Mouse (Mus musculus) hindbrain, embryonic 16.5 days (tissue): ENCODE results near the gene Olfr1502. TPM values are rescaled to one million over a fixed set of nuclear protein-coding genes. Genes with fewer than 3 reads are reported as not detected.

Experiments used
- polyA plus RNA-seq: library from polyadenylated mRNA; unstranded; fragments of >200 nt; fragmentation: Nextera tagmentation; extraction: Ambion mirVana; gene quantifications from 2 replicates; pipeline ENCODE4 v1.2.1, GENCODE M21; 2015

The Olfr1502 gene
- polyA plus RNA-seq, 1 experiment from 2014 or later, result not detected

Other genes with a start within 250 kb of the Olfr1502 start
- gene Olfr1487, start 244.4 kb upstream of the Olfr1502 start, polyA plus RNA-seq, result not detected in 2 replicates
- not detected in 2 replicates for gene Olfr1489, start 230.2 kb upstream of the Olfr1502 start, polyA plus RNA-seq
- gene Olfr1490, start 210.7 kb upstream of the Olfr1502 start, polyA plus RNA-seq, result not detected in 2 replicates
- gene Olfr1491, start 164.5 kb upstream of the Olfr1502 start, polyA plus RNA-seq, result not detected in 2 replicates
- not detected in 2 replicates for gene Olfr1493-ps1, start 138.5 kb upstream of the Olfr1502 start, polyA plus RNA-seq
- gene Olfr1494, start 122.1 kb upstream of the Olfr1502 start, polyA plus RNA-seq, result not detected in 2 replicates
- gene Olfr1495, start 97.2 kb upstream of the Olfr1502 start, polyA plus RNA-seq, result not detected in 2 replicates
- gene Olfr1496, start 83.9 kb upstream of the Olfr1502 start, polyA plus RNA-seq, result not detected in 2 replicates
- not detected in 2 replicates for gene Olfr1497, start 63.6 kb upstream of the Olfr1502 start, polyA plus RNA-seq
- not detected in 2 replicates for gene Olfr1499, start 42.3 kb upstream of the Olfr1502 start, polyA plus RNA-seq
- gene Olfr1500, start 31.3 kb upstream of the Olfr1502 start, polyA plus RNA-seq, result not detected in 2 replicates
- not detected in 2 replicates for gene Olfr1501, start 11.1 kb upstream of the Olfr1502 start, polyA plus RNA-seq
- not detected in 2 replicates for gene Olfr1504, start 36.1 kb downstream of the Olfr1502 start, polyA plus RNA-seq
- not detected in 2 replicates for gene Olfr1505, start 51.7 kb downstream of the Olfr1502 start, polyA plus RNA-seq